Mouse (Mus musculus) testis, adult 2 months (tissue): ENCODE measurements around the gene Krt9.

ENCODE experiments used
- CTCF ChIP-seq: fragments of 200-500 bp; IDR thresholded peaks from 2 replicates; pipeline ENCODE4 v1.5.1; 2012; ENCODE audit warnings: low read depth, mild to moderate bottlenecking, inconsistent platforms, low read length, moderate library complexity; ENCODE audit not compliant: control insufficient read depth, insufficient read depth, insufficient replicate concordance
- POLR2A ChIP-seq: fragments of 200-500 bp; IDR thresholded peaks from 2 replicates; pipeline ENCODE4 v1.6.1; 2012; ENCODE audit warnings: low read depth, mild to moderate bottlenecking, inconsistent platforms, low read length, moderate library complexity; ENCODE audit not compliant: control insufficient read depth

DNA sequence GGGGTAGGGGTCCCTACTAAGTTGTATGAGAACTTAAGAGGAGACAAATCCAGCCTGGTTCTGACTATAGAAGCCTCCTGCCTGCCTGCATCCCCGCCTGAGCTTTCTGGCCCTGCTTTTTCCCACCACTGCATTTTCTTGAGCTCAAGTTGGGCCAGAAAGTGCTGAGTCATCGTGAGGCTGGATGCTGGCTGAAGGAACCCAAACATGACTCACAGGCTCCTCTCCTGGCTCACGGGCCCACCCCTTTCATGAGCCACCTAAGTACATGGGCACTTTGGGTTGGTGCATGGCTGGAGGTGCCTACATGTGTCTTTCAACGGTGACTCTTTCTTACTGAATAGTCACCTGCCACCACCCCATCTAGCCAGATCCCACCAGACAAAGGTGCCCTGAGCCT is 5.6 kb upstream of the Krt9 start:
- TF ChIP-seq POLR2A = no peak
- TF ChIP-seq CTCF = no peak
